Mouse (Mus musculus): ENCODE measurements at regions not wholly inside any gene's neighbourhood (a gene's known extent, or its start where the extent isn't known, plus 50 kb on each side); places are given as distances from the start of the nearest gene placed in this dataset.

DNA sequence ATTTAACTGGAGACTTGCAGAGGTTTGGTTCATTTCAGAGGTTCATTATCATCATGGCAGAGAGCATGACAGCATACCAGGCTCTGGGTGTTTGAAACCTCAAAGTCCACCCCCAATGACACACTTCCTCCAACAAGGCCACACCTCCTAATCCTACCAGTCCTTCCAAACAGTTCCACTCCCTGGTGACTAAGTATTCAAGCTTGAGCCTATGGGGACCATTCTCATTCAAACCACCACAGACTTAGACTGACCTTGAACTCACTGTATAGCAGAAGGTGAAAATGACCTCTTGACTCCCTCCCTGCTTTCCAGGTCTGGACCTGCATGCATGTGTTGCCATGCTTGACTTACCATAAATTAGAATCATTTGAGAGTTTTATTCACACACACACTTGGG is 87.6 kb upstream of the Foxn2 start:
- Histone ChIP-seq H3K27me3 (ENCODE audit: control insufficient read depth, insufficient read depth, low read length) (no peaks in the 10 kb centered on the region), H3K27ac (ENCODE audit: low read depth, low read length) (no peak overlapping the region), H3K4me2 (no peak overlapping the region), H3K9ac (ENCODE audit: low read depth, low read length) (no peak overlapping the region), H3K36me3 (ENCODE audit: control insufficient read depth, insufficient read depth, low read length) (no peaks in the 10 kb centered on the region), H3K4me3 (ENCODE audit: low read depth, low read length) (no peak overlapping the region), H3K4me1 (ENCODE audit: control insufficient read depth, insufficient read depth, low read length) (no peaks in the 10 kb centered on the region), H3K9me3 (replicated peaks; ENCODE audit: control insufficient read depth, low read length) (0 out of 2 replicates have a peak, but pooled peaks cover 3% of the 10 kb centered on the region)
- ATAC-seq (replicated peaks; ENCODE audit: insufficient number of reproducible peaks, low FRiP score, low TSS enrichment): no peak

DNA sequence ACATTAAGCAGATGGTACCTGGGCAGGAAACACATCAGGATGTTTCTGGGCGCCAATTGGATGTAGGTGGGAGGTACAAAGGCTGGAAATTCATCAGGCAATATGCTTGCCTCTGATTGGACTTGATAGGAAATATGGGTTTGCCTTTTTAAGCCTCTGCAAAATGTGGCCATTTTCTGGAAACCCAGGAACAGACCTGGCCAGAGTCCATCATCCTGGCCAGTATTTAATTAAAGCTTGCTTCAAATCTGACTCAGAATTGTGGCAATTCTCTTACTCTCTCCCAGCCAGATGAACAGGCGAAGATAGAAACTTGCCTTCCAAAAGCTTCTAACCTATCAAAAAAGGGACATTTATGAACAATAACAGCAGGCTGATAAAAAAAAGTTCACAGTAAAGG is 79.3 kb upstream of the Foxn2 start:
- no peak for ATAC-seq (replicated peaks; ENCODE audit: insufficient number of reproducible peaks, low FRiP score, low TSS enrichment)
- Histone ChIP-seq H3K27me3 (ENCODE audit: control insufficient read depth, insufficient read depth, low read length) (no peaks in the 10 kb centered on the region), H3K36me3 (ENCODE audit: control insufficient read depth, insufficient read depth, low read length) (no peaks in the 10 kb centered on the region), H3K4me1 (ENCODE audit: control insufficient read depth, insufficient read depth, low read length) (no peaks in the 10 kb centered on the region), H3K27ac (ENCODE audit: low read depth, low read length) (no peak overlapping the region), H3K4me3 (ENCODE audit: low read depth, low read length) (no peak overlapping the region), H3K9ac (ENCODE audit: low read depth, low read length) (no peak overlapping the region), H3K9me3 (replicated peaks; ENCODE audit: control insufficient read depth, low read length) (no peaks in the 10 kb centered on the region), H3K4me2 (no peak overlapping the region)
- 80% methylated on average over 2 of the region's 2 CpGs for WGBS (ENCODE audit: insufficient replicate concordance)

DNA sequence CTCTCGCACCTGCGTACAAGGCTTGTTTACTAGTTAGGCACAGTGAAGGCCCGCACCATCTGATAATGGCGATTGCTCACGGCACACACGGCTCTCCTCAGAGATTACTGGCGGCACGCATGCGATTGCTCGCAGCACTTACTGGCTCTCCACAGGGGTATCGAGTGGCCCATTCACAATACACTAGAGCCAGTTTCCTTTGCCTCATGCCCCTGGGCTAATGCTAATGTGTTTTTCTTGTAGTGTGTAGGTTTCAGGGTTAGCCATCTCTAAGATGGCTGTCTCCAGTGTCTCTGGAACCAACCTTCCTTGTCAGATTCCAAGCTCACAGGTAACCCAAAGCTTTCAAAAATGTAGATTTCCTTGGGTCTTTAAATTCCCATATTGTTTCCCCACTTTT is 78.1 kb upstream of the Foxn2 start:
- H3K9ac ChIP-seq (ENCODE audit: low read depth, low read length): no peak overlapping the region
- H3K4me2 ChIP-seq: no peak overlapping the region
- H3K4me1 ChIP-seq (ENCODE audit: control insufficient read depth, insufficient read depth, low read length): no peaks in the 10 kb centered on the region
- no peaks in the 10 kb centered on the region for H3K36me3 ChIP-seq (ENCODE audit: control insufficient read depth, insufficient read depth, low read length)
- H3K27me3 ChIP-seq (ENCODE audit: control insufficient read depth, insufficient read depth, low read length): no peaks in the 10 kb centered on the region
- H3K4me3 ChIP-seq (ENCODE audit: low read depth, low read length): no peak overlapping the region
- H3K27ac ChIP-seq (ENCODE audit: low read depth, low read length): no peak overlapping the region
- no peaks in the 10 kb centered on the region for H3K9me3 ChIP-seq (replicated peaks; ENCODE audit: control insufficient read depth, low read length)
- ATAC-seq (replicated peaks; ENCODE audit: insufficient number of reproducible peaks, low FRiP score, low TSS enrichment): no peak
- WGBS (ENCODE audit: insufficient replicate concordance): 83% methylated on average over 11 of the region's 11 CpGs

DNA sequence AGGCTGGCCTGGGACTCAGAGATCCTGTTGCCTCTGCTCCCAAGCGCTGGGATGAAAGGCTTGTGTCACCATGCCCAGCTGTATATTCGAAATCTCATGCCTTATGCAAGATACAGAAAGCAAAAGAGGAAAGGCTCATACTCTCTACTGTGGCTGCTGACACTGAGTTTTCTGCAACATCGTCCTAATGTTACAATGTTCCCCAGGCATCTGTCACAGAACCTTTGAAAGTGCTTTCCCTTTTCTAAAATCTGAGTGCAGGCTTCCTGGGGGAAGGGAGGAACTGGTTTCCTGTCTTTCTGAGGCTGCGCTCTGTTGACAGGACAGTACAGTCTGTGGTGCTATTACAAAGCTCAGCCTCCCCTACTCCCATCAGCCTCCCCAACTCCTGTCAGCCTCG is 72.6 kb upstream of the Foxn2 start:
- Histone ChIP-seq H3K36me3 (ENCODE audit: control insufficient read depth, insufficient read depth, low read length) (no peaks in the 10 kb centered on the region), H3K27ac (ENCODE audit: low read depth, low read length) (no peak overlapping the region), H3K27me3 (ENCODE audit: control insufficient read depth, insufficient read depth, low read length) (no peaks in the 10 kb centered on the region), H3K4me1 (ENCODE audit: control insufficient read depth, insufficient read depth, low read length) (no peaks in the 10 kb centered on the region), H3K9me3 (replicated peaks; ENCODE audit: control insufficient read depth, low read length) (no peaks in the 10 kb centered on the region), H3K4me2 (no peak overlapping the region), H3K4me3 (ENCODE audit: low read depth, low read length) (no peak overlapping the region), H3K9ac (ENCODE audit: low read depth, low read length) (no peak overlapping the region)
- 56% methylated on average over 5 of the region's 5 CpGs for WGBS (ENCODE audit: insufficient replicate concordance)
- no peak for ATAC-seq (replicated peaks; ENCODE audit: insufficient number of reproducible peaks, low FRiP score, low TSS enrichment)

DNA sequence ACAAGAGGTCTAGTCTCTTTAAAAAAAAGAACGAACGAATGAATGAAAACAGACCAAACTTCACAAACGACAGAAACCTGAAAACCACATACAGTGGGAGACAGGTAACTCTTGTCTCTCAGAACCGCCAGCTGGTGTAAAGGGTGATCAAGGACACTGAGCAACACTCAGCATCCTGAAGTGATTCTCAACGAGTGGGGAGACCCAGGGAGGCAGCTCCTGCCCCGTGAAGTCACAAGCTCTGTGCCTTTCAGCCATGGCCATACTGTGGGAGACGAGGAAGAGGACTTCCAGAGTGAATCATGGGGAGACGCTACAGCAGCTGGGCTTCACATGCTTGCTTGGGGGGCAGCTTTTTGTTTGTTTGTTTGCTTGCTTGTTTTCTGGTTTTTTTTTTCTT is 70.5 kb upstream of the Foxn2 start:
- Histone ChIP-seq H3K4me2 (no peak overlapping the region), H3K27ac (ENCODE audit: low read depth, low read length) (no peak overlapping the region), H3K36me3 (ENCODE audit: control insufficient read depth, insufficient read depth, low read length) (no peaks in the 10 kb centered on the region), H3K9me3 (replicated peaks; ENCODE audit: control insufficient read depth, low read length) (peaks cover 4% of the 10 kb centered on the region; the same call in 1 of the 2 replicates), H3K4me1 (ENCODE audit: control insufficient read depth, insufficient read depth, low read length) (no peaks in the 10 kb centered on the region), H3K27me3 (ENCODE audit: control insufficient read depth, insufficient read depth, low read length) (no peaks in the 10 kb centered on the region), H3K4me3 (ENCODE audit: low read depth, low read length) (no peak overlapping the region), H3K9ac (ENCODE audit: low read depth, low read length) (no peak overlapping the region)
- ATAC-seq (replicated peaks; ENCODE audit: insufficient number of reproducible peaks, low FRiP score, low TSS enrichment): no peak
- 73% methylated on average over 8 of the region's 8 CpGs for WGBS (ENCODE audit: insufficient replicate concordance)

DNA sequence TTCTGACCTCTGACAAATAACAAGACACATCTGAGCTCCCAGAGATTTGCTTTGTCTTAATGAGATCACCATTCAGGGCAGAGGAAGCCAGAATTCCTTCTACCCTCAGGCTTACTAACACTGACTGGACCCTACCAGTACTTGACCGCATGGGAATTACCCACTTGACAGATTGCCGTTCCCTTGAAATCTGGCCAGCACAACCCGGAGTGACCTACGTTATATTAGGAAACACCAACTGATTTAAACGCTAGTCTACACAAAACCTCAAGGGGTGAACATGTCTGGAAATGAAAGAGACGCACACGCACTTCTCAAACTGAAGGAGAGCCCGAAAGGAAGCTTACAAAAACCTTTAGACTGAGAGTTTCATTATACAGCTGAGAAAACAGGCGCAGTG is 69.8 kb upstream of the Foxn2 start:
- 73% methylated on average over 9 of the region's 9 CpGs for WGBS (ENCODE audit: insufficient replicate concordance)
- Histone ChIP-seq H3K27me3 (ENCODE audit: control insufficient read depth, insufficient read depth, low read length) (no peaks in the 10 kb centered on the region), H3K9ac (ENCODE audit: low read depth, low read length) (no peak overlapping the region), H3K27ac (ENCODE audit: low read depth, low read length) (no peak overlapping the region), H3K4me3 (ENCODE audit: low read depth, low read length) (no peak overlapping the region), H3K9me3 (replicated peaks; ENCODE audit: control insufficient read depth, low read length) (peaks cover 4% of the 10 kb centered on the region; the same call in 1 of the 2 replicates), H3K36me3 (ENCODE audit: control insufficient read depth, insufficient read depth, low read length) (no peaks in the 10 kb centered on the region), H3K4me2 (no peak overlapping the region), H3K4me1 (ENCODE audit: control insufficient read depth, insufficient read depth, low read length) (no peaks in the 10 kb centered on the region)
- no peak for ATAC-seq (replicated peaks; ENCODE audit: insufficient number of reproducible peaks, low FRiP score, low TSS enrichment)

DNA sequence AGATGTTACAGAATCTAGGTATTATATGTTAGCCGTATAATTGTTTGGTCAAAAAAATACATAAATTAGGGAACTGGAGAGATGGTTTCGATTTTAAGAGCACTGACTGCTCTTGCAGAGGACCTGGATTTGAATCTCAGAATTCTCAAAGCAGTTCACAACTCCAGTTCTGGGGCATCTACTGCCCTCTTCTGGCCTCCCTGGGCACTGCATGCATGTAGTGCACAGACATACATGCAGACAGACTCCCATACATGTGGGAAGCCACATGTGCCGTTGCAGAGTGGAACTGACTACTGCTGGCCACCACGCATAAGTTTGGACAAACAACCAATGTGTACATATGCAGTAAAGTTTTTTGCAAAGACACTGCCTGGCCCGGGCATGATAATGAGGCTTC is 62.0 kb upstream of the Foxn2 start:
- no peaks in the 10 kb centered on the region for H3K27me3 ChIP-seq (ENCODE audit: control insufficient read depth, insufficient read depth, low read length)
- no peaks in the 10 kb centered on the region for H3K4me1 ChIP-seq (ENCODE audit: control insufficient read depth, insufficient read depth, low read length)
- no peak overlapping the region for H3K4me2 ChIP-seq
- no peak for ATAC-seq (replicated peaks; ENCODE audit: insufficient number of reproducible peaks, low FRiP score, low TSS enrichment)
- H3K36me3 ChIP-seq (ENCODE audit: control insufficient read depth, insufficient read depth, low read length): no peaks in the 10 kb centered on the region
- H3K9me3 ChIP-seq (replicated peaks; ENCODE audit: control insufficient read depth, low read length): peaks cover 6% of the 10 kb centered on the region; the same call in 1 of the 2 replicates
- H3K9ac ChIP-seq (ENCODE audit: low read depth, low read length): no peak overlapping the region
- no peak overlapping the region for H3K4me3 ChIP-seq (ENCODE audit: low read depth, low read length)
- no peak overlapping the region for H3K27ac ChIP-seq (ENCODE audit: low read depth, low read length)
- 75% methylated on average over 5 of the region's 5 CpGs for WGBS (ENCODE audit: insufficient replicate concordance)

DNA sequence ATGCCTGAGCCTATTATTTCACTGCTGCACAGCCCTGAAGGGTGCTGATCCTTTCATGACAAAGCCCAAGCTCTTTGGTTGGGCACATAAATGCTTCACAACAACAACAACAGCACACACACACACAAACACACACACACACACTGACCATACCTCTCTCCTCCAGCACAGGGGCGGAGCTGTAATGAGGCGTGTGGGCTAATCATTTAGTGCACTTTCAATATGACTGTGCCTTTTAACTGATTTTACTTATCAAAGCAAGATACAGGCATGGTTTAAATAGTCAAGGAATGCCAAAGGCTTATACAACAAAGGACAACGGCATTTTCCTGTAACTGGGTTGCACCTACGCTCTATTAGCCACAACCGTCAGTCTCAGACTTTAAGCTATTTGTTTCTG is 61.1 kb upstream of the Foxn2 start:
- WGBS (ENCODE audit: insufficient replicate concordance): 84% methylated on average over 5 of the region's 5 CpGs
- H3K9ac ChIP-seq (ENCODE audit: low read depth, low read length): no peak overlapping the region
- ATAC-seq (replicated peaks; ENCODE audit: insufficient number of reproducible peaks, low FRiP score, low TSS enrichment): no peak
- peaks cover 2% of the 10 kb centered on the region; the same call in 1 of the 2 replicates for H3K9me3 ChIP-seq (replicated peaks; ENCODE audit: control insufficient read depth, low read length)
- no peak overlapping the region for H3K4me3 ChIP-seq (ENCODE audit: low read depth, low read length)
- no peaks in the 10 kb centered on the region for H3K27me3 ChIP-seq (ENCODE audit: control insufficient read depth, insufficient read depth, low read length)
- no peaks in the 10 kb centered on the region for H3K36me3 ChIP-seq (ENCODE audit: control insufficient read depth, insufficient read depth, low read length)
- no peaks in the 10 kb centered on the region for H3K4me1 ChIP-seq (ENCODE audit: control insufficient read depth, insufficient read depth, low read length)
- H3K4me2 ChIP-seq: no peak overlapping the region
- H3K27ac ChIP-seq (ENCODE audit: low read depth, low read length): no peak overlapping the region

DNA sequence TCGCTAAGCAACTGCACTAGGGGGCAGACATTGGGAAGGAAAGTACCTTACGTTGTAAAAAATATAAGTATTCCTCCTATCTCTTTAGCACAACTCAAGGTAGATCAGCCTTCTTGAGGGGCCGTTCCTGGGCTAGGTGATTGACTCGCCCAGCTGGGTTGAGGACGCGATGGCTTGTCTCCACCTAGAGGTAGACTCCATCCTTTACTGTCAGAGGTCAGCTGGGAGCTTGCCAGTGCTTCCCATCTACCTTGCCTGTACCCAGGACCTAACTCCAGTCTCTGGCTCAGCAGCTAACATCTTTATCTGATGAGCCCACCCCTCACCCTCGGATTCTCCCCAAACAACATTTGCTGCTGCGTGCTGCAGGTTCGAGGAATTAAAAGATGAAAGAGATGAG is 59.4 kb upstream of the Foxn2 start:
- H3K4me3 ChIP-seq (ENCODE audit: low read depth, low read length): no peak overlapping the region
- H3K4me2 ChIP-seq: no peak overlapping the region
- no peak for ATAC-seq (replicated peaks; ENCODE audit: insufficient number of reproducible peaks, low FRiP score, low TSS enrichment)
- WGBS (ENCODE audit: insufficient replicate concordance): 37% methylated on average over 9 of the region's 9 CpGs
- no peaks in the 10 kb centered on the region for H3K36me3 ChIP-seq (ENCODE audit: control insufficient read depth, insufficient read depth, low read length)
- H3K9ac ChIP-seq (ENCODE audit: low read depth, low read length): no peak overlapping the region
- no peaks in the 10 kb centered on the region for H3K4me1 ChIP-seq (ENCODE audit: control insufficient read depth, insufficient read depth, low read length)
- no peak overlapping the region for H3K27ac ChIP-seq (ENCODE audit: low read depth, low read length)
- H3K27me3 ChIP-seq (ENCODE audit: control insufficient read depth, insufficient read depth, low read length): no peaks in the 10 kb centered on the region
- H3K9me3 ChIP-seq (replicated peaks; ENCODE audit: control insufficient read depth, low read length): peaks cover 2% of the 10 kb centered on the region; the same call in 1 of the 2 replicates
